Mouse (Mus musculus) erythroblast, embryonic 14.5 days (primary cell): ENCODE measurements around the gene Taz.

ENCODE experiments used
- GATA1 ChIP-seq: IDR thresholded peaks from 2 replicates; pipeline ENCODE4 v1.6.1; 2012; ENCODE audit warnings: low read length, inconsistent platforms, mixed read lengths
- TAL1 ChIP-seq: IDR thresholded peaks from 3 replicates; pipeline ENCODE4 v1.6.1; 2012; ENCODE audit warnings: low read length, inconsistent platforms, mixed read lengths

GRCm38 (mm10) chrX:74277916-74278315, 3.8 kb upstream of the Taz start:
- no peak for TF ChIP-seq GATA1
- TF ChIP-seq TAL1 = no peak
